Mouse (Mus musculus) frontal cortex, adult (tissue): ENCODE data around the gene Rsad2.
A peak's percentile ranks its signal among the peaks of the same experiment; 100 is the strongest.
"Not testable (repeated sequence)": the region's sequence is repeated elsewhere in the genome, so short reads cannot be mapped to it uniquely, and the experiment has no call there.

Experiments
- ATAC-seq: cut with Nextera tagmentation; 2 replicates; pipeline ENCODE4 v1.9.2; 2017; ENCODE audit warnings: mild to moderate bottlenecking, moderate library complexity, mixed read lengths; ENCODE audit not compliant: low TSS enrichment

Gene Rsad2

DNA sequence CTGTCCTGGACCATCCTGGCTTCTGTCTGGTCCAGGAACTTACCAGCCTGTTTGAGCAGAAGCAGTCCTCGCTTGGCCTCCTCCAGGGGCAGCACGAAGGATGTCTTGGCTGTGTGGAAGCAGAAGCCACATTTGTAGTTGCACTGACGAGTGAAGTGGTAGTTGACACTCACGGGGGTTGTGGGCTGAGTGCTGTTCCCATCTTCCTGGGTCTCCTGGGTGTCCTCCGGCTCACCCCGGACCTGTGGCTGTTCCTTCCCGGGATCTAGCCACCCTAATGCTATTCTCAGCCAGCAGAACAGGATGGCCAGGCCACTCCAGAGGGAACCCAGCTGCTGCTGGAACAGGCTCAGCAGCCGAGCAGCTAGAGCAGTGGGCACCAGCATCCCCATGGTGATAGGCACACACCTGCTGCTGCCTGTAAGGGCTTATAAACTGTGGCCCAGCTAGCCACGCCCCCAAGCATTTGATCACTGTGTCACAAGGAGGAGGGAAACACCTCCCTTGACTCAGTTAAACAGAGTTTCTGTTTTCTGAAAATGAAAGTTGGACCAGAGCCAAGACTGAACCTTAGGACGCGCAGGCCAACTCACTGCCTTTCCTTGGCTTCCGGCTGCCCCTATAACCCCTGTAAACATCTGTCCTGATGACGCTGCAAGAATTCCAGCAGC lies at the start of gene Rsad2:
TSS of gene Rsad2 (minus strand) at position 425 of the 671 bp plus-strand sequence.
- ATAC-seq: peak; percentile 50; the same call in 1 of the 2 replicates

DNA sequence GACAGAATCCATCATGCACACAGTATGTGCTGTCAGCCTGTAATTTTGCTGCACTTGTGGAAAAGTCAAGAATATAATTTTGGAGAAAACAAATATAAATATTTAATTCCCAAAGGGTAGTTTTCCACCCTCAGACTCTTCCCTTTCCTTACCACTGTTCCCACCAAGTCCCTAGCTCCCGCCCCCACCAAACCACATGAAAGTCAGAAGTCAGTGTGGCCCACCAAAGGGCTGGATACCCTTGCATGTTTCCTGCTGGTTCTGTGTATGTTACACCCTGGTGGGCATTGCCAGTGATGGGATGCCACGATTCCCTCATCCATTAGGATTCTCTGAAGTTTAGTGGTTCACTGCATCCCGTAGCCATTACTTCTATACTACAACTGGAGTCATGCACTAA lies 44.8 kb upstream of the Rsad2 start:
- ATAC-seq: no peak

DNA sequence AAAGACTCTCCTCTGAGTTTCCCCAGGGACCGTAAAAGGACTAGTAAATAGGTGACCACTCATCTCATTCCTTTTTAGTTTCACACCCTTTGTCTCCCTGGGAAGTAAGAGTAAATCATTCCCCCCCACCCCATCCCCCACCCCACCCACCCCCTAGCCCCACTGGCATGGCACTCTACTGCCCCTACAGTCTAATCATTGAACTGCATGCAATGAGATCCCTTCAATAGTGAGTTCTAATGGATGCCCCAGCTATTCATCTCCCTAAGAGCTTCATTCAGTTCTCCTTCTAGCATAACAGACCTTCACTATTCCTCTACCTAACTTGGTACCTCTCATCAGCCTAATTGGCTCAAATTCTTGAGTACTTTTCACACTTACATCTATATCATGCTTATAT lies 33.7 kb upstream of the Rsad2 start:
- no peak for ATAC-seq

DNA sequence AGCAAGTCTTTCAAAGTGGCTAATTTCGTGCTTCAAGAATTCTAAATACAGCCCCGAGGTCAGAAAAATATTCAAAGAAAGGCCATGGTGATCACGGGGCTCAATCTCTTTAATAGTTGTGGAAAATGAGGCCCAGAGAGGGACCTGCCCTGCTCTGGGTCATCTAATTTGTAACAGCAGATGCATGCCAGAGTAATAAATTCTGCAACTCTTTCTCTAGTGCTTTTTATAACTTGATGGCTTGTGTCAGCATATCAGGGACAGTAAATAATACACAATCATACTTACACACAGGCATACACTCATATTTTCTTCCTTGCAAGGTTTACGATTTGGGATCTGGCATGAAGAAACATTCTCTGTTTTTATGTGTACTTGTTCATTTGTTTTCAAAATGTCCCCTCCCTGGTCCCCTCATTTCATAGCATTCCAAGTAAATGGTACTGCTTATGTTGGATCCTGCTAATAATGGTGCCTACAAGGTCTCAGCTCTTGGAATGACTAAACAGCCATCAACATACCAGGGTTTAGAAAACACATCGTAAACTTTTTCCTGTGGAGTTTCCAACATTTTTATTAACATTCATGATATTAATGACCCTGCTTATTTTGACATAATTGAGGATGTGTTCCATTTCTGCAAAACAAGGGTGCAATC lies 32.5 kb upstream of the Rsad2 start:
- no peak for ATAC-seq

DNA sequence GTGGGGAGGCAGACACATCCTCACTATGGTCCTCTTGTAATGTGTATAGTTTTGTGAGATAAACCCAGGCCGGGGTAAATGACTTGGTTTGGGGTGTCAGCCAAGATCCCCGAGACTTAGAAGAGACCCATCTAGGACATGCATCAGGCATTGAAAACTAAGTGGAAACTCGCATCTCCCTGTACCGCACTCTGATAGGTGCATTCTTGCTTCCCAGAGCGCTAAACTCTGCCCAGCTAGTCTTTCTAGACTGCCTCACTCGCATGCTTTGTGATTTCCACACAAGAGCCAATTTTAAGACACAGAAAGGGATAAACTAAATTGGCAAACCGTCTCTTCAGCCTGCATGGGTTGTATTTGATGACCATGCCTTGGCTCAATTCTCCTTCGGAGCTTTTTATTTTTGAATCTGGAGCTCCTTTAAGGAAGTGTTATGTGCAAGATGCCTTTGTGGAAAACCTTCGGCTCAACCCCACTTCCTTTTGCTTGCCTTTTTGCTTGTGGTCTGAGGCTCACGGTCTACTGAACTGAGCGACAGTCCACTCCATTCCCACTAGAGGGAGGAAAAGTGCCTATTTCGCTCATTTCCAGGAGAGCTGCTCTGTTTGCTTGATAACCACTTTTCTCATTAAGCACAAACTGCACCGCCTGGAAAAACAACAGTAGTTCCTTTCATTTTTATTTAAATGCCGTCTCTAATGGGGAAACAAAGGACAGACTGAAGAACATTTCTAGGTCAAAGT lies 31.8 kb upstream of the Rsad2 start:
- peak; percentile 96 for ATAC-seq

DNA sequence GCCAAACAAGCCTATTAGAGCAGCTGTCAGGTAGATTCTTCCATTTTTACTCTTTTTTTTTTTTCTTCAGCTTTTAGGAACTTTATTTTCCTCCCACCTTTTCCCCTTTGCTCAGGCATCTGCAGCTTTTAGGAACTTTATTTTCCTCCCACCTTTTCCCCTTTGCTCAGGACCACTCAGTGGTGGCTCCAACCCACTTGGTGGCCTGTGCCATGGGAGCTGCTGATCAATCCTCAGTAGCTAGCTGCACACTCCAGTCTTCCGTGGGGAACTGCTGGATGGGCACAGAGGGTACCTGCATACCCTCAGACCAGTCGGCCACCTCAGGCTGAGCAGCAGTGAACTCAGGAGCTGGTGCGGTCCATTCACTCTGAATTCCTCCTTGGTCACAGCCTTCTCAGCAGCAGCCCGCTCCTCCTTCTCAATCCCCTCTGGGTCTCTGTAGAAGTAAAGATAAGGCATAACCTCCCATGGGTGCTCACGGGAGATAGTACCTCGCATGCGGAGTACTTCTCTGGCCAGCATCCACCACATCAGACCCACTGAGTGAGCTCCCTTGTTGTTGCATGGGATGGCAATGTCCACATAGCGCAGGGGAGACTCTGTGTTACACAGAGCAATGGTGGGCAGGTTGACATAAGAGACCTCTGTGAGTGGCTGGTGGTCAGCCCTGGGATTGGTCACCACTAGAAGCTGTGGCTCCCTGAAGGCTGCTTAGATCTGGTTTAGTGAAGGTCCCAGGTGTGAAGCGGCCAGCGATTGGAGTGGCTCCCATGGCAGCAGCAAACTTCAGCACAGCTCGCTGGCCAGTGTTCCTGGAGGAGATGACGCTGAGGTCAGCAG lies 29.7 kb upstream of the Rsad2 start:
- not testable (repeated sequence) for ATAC-seq

DNA sequence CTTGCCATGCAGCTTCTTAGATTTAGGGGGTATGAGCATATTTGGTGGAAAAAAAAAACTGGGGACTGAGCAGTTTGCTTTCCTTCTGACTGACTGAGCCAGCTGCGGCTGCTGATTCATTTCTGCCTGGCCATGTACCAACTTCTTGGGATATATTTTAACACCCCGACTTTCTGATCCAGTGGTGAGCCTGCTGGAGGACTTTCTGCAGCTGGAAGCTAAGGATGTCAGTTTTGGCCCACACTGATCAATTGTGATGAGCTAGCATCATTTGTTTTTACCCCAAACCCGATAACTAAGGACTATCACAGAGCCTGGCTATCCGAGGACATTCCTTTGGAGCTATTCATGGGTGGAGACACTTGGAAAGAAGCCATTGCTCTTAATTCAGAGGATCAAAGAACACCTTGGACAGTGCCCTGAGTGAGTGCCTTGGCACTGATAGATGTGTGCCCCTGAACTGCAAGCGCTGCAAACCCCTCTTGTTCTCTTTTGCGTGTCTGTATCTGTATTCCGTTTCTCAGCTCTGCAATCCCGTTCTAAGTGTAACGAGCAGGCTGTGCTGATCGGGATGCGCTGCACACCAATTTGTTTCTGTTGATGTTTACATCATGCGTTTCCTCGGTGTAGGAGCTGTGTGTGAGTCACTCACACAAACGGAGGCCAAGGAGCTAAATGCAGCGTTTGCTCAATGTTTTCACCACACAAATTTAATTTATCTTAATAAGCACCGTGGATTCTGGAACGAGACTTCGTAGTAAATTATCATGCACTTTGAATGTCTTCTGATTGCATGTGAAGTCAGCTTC lies 22.1 kb upstream of the Rsad2 start:
- ATAC-seq: peak; percentile 72

DNA sequence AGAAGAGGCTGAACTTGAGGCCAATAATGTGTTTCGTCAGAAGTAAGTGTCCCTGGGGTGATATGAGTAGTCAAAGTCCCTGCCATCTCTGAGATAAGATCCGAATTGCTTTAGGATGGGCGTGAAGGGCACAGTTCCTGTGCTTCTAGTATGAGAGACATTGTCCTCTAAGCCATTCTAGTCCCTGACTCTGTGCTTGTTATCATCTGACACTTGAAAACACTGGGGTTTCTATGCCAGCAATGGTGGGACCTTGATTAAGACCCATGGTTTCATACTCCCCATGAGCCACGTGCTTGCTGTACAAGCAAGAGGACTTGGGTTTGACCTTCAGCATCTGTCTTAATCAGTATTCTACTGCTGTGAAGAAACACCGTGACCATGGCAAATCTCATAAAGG lies 20.9 kb upstream of the Rsad2 start:
- no peak for ATAC-seq

DNA sequence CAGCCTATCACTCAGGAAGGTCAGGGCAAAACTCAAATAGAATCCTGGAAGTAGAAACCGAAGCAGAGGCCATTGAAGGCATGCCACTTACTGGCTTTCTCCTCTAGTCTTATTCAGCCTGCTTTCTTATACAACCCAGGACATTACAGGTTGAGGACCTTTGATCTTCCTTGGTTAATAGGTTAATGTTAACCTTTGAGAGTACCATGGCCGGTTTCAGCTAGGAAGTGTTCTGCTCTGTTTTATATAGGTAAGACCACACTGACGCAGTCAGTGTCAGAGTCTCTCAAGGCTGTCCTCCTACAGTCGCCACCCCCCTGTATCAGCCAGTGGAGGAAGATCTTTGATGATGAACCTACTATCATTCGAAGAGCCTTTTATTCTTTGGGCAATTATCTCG lies 17.5 kb upstream of the Rsad2 start:
- ATAC-seq: no peak

DNA sequence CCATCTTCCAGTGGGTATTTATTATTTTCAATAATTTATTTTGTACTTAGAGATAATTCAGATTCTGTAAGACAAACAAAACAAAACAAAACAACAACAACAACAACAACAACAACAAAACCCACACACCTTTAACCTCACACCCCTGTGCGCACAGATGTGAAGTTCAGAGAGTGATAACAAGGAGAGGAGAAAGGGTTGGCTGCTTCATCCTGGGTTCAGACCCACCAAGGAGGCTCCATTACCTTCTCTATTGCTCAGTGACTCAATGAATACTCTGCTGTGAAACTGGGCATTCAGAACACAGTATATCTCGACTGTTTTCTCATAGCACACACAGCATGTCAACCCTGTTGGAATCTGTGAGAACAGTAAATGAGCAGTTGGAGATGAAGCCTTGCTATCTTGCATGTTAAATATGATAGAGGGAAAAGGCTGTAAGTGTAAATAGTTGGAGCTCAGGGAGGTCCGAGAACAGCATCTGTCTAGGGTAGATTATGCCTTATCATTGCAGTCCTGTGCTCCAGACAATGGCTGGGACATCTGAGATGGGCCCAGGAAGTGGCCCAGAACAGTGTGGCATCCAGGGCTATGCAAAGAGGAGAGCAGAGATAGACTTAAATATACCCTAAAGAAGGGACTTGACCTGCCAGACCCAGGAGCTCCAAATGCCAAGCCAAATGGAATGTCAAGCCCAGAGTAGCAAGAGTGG lies 16.7 kb upstream of the Rsad2 start:
- no peak for ATAC-seq

DNA sequence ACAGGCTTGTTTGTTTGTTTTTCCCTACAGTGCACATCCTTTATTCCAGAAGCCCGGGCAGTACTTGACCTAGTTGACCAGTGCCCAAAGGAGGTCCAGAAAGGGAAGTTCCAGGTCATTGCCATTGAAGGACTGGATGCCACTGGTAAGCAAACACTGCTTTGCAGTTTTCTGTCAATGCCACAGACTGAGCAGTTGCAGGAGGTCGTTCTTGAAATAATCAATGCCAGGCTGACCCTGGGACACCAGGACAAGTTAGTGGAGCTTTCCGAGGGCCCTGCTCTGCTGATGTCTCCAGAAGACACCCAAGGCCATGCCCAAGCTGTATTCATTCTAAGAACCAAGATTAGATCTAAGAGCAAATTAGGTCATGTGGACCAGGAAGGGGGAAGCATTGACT lies 15.1 kb upstream of the Rsad2 start:
- ATAC-seq: no peak

DNA sequence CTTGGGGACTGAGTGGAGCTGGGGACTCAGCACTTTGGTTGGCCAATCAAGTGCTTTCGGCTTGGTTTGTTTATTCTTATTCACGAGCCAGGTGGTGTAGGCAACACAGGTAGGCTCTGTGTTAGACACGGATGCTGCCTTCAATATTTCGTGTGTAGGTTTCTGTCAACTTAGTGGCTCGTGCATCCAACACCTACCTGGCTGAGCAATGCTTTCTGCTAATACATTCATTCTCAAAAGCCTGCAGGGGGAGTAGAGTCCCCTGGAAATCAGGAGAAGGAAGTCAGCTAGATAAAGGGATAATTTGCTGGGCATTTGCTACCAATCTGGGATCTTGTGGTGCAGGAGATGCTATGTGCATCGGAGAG lies 13.8 kb upstream of the Rsad2 start:
- ATAC-seq: peak; percentile 35; the same call in 1 of the 2 replicates

DNA sequence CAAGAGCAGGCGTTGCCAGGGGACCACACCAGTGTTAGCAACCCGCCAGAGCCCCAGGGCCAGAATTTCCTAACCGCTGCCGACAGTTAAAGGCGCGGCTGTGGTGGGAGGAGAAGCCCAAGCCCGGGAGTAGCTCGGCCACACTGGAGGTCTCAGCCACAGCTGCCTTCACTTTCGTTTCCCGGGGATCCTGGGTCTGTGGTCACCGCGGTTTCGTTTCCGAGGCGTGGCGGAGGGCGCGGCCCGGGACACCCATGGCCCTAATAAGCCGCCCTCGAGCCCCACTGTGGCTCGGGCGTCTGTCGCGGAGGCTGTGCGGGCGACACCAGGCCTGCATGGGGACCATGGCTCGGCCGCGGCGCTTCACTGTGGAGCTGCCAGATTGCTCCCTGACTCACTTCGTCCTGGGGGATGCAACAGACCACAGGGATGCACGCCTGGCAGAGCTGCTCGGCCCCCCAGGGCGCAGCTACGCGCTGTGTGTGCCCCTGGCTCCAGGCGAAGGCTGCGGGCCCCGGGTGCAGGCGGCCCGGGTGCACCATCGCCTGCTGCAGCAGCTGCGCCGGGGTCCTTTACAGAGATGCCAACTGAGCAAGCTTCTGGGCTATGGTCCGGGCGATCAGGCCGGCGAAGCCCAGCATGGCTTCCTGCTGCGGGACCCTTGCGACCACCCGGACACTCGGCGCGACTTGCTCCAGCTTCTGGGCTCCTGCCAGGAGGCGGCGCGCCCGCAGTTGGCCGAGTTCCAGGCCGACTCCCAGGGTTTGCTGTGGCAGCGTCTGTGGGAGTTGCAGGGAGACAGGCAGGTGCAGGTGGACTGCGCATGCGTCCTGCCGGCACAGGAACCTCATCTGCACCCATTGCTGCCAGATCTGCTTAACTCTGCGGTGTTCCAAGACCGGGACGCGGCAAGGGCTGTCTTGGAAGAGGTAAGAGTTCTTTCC lies 13.1 kb upstream of the Rsad2 start, which contains the start of gene Cmpk2:
TSS of gene Cmpk2 (plus strand) at position 107 of the 944 bp plus-strand sequence.
- peak; percentile 82 for ATAC-seq

DNA sequence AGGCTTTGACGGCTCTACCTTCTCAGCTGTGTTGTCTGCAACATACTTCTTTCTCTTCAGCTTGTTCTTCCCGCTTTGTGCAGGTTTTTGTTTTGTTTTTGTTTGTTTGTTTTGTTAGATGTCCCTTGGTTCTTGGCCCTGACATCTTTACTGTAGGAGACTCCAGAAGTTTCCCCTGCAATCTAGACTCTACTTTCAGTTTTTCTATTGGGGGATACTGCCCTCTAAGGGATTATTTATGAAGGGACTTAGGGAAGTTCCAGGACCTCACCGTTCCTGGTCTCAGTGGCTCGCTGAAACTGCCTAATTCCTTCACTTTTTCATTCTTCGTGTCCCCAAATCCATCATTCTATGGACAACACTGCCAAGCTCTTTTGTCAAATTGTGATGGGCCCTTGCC lies 9.3 kb upstream of the Rsad2 start:
- no peak for ATAC-seq

DNA sequence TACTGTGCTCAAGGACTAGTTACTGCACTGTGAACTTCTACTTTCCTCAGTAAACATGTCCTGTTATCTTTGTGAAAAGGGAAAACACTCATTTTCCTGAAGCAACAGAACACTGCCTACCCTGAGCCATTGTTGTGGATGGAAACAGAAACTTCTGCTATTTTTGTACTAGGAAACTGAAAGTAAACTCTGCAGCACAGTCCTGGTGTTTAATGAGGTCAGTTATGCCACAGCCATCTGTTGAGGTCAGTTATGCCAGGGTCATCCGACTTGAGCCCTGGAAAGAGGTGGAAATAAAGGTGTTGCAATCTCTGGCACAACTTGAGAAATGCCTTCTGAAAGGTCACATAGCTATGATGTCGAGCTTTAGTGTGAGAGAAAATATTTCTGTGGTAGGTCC lies 3.8 kb upstream of the Rsad2 start:
- ATAC-seq: no peak

DNA sequence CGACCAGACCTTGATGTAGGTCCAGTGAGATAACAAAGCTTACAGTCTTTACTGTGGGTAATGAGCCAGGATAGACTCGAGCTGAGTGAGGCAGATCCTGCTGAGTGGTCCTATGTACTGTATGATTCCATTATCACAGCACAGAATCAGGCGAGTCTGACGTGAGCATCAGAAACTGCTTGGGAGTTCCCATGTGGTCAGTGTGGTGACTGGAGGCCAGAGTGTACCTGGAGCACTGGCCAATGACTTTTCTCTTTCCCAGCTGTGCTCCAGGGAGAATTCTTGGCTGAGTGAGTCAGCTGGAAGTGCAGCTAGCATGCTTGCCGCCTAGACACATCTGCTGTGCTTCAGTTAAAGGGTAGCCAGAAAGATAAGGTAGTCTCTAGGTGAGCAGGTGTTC lies 1.6 kb downstream of the Rsad2 start:
- ATAC-seq: no peak

DNA sequence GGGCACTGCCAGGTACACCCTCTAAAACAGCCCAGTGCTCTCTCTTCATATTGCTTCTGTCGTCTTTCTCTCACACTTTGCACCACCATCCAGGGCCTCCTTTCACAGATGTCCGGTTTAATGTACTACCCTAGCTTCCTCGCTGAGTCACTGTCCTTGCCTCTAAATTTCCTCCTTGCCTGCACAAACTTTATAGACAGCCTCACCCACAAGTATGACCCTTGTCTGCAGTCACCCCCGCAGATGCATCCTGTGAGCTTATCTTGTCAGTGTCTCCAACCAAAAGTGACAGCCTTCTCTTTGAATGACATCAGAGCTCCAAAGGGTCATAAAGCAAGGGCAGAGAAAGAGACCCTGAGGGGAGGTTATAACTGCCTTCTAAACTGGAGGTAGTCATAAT lies 3.3 kb downstream of the Rsad2 start:
- ATAC-seq: no peak

DNA sequence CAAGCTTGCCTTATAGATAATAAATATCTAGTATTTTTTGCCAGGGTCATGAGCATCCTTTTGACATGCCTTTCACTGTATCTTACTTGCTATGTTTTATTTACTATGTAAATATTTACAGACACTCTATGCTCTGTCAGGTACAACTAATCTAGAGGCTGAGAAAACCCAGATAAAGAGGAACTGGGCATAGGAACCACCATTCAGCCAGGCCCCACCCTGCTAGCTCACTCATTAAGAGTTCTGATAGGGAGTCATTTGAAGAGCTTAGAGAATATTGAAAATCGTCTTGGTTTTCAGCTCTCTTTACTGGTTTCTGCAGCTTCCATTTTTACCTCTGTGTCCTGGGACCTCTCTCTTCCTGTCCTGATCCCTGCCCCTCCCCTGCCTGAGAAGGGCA lies 5.1 kb downstream of the Rsad2 start:
- no peak for ATAC-seq

DNA sequence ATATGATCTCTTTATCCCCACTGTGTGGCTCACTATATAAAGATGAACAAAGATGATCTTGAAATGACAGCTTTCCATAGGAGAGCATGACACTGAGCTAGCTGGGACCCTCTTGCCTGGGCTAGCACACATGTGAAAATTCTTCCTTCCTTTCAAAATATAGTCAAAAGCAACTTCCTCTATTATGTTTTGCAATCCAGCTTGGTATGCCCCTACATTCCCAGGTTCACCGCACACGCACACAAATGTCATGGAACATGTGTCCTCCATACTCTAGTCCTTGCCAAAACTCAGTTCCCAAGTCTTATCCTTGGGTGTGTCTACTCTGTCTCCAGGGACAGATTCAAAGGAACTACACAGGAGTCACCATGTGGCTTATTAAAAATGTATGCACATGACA lies 6.8 kb downstream of the Rsad2 start:
- ATAC-seq: no peak
